Comparison of ENCODE assay signal across 7 mouse cellular contexts in the genomic region with DNA sequence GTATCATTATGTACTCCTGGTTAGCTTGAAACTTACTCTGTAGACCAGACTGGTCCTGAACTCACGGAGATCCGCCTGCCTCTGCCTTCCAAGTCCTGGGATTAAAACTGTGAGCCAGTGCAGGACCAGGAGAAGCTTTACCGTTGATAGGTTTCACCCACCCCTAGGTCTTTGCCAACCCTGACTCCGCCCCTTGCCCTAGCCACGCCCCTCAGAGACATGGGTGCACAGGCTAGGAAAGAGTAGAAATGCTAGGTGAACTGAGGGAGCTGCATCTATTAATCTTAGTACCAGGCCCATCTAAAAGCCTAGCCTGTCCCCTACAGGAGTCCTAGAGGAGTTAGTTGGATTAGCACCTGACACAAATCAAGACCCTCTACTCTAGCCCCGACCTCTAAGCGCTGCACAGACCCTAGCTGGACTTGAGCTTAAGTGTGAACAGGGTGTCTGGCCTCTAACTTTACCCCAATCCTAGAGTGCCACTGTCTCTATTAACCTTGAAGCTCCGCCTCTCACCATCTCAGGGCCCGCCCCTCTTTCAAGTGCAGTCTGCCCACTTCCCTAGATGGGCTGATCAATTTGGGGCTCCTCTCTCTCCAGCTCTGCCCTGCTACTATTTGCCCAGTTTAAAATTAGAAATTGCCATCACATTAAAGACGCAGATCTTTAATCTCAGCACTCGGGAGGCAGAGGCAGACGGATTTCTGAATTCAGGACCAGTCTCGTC. TPM values are rescaled to one million over a fixed set of nuclear protein-coding genes. Genes with fewer than 3 reads are reported as not detected.
DNase-seq lines count a peak whose midpoint lies in the region; ATAC-seq and TF ChIP-seq lines count a peak whose summit lies in the region.

No protein-coding gene starts in this region.

- 74% methylated on average over 13 of the region's 13 CpGs for WGBS in kidney, postnatal 0 days
- 70% methylated on average over 13 of the region's 13 CpGs for WGBS in embryonic facial prominence, embryonic 15.5 days

- H3K9me3 ChIP-seq in kidney, postnatal 0 days (replicated peaks; ENCODE audit: low read length), result no peaks in the 10 kb centered on the region
- H3K9me3 ChIP-seq in embryonic facial prominence, embryonic 15.5 days (replicated peaks), result no peaks in the 10 kb centered on the region

- peaks cover 18% of the 10 kb centered on the region for H3K36me3 ChIP-seq in kidney, postnatal 0 days (ENCODE audit: insufficient read depth, low read length)
- peaks cover 36% of the 10 kb centered on the region for H3K36me3 ChIP-seq in embryonic facial prominence, embryonic 15.5 days

- H3K27ac ChIP-seq in kidney, postnatal 0 days, result peak overlapping the region; percentile 84; the same call in 1 of the 2 replicates
- H3K27ac ChIP-seq in embryonic facial prominence, embryonic 15.5 days (replicated peaks), result peak overlapping the region; percentile 93

- ATAC-seq in kidney, postnatal 0 days (replicated peaks; ENCODE audit: low FRiP score, low read depth), result no peak
- ATAC-seq in embryonic facial prominence, embryonic 15.5 days (ENCODE audit: insufficient number of reproducible peaks, low FRiP score, low TSS enrichment, low read depth), result no peak
- ATAC-seq in megakaryocyte, adult 5-6 weeks (ENCODE audit: poor library complexity, severe bottlenecking), result peak; percentile 59
- ATAC-seq in cerebellum, adult (ENCODE audit: insufficient number of reproducible peaks, low FRiP score, low TSS enrichment), result no peak

- no peak for TF ChIP-seq CTCF in kidney, postnatal 0 days (IDR thresholded peaks at IDR 0.05; ENCODE audit: low read depth)

- H3K4me3 ChIP-seq in kidney, postnatal 0 days (replicated peaks; ENCODE audit: low read depth, low read length), result peak overlapping the region; percentile 51
- H3K4me3 ChIP-seq in embryonic facial prominence, embryonic 15.5 days (replicated peaks), result peak overlapping the region; percentile 58

- H3K27me3 ChIP-seq in kidney, postnatal 0 days (ENCODE audit: insufficient read depth, low read length), result no peaks in the 10 kb centered on the region
- H3K27me3 ChIP-seq in embryonic facial prominence, embryonic 15.5 days, result no peaks in the 10 kb centered on the region

- peak overlapping the region; percentile 71 for H3K4me2 ChIP-seq in kidney, postnatal 0 days (ENCODE audit: low read length)
- H3K4me2 ChIP-seq in embryonic facial prominence, embryonic 15.5 days (replicated peaks), result peak overlapping the region; percentile 61

- H3K4me1 ChIP-seq in kidney, postnatal 0 days (replicated peaks; ENCODE audit: insufficient read depth, low read length), result 0 out of 2 replicates have a peak, but pooled peaks cover 9% of the 10 kb centered on the region
- peaks cover 23% of the 10 kb centered on the region for H3K4me1 ChIP-seq in embryonic facial prominence, embryonic 15.5 days

- DNase-seq in kidney, postnatal 0 days (ENCODE audit: low spot score), result no peak
- no peak for DNase-seq in kidney, postnatal 14 days
- DNase-seq in MEL-GATA-1-ER (ENCODE audit: extremely low read depth, low read depth), result peak; percentile 44
- DNase-seq in urinary bladder, adult 2 months (ENCODE audit: low spot score), result no peak

- H3K9ac ChIP-seq in kidney, postnatal 0 days (ENCODE audit: low read depth, low read length), result no peak overlapping the region; the same call in 1 of the 2 replicates
- H3K9ac ChIP-seq in embryonic facial prominence, embryonic 15.5 days, result peak overlapping the region; percentile 69; the same call in 1 of the 2 replicates

RNA-seq across cellular contexts. Expression of a gene that starts 1.6 kb away (rescaled TPM):
- polyA plus RNA-seq in kidney, postnatal 0 days (2015; fragmentation: Nextera tagmentation; extraction: Ambion mirVana), result 215 and 228 TPM in 2 replicates
- 520 and 531 TPM in 2 replicates for polyA plus RNA-seq in embryonic facial prominence, embryonic 15.5 days (2015; fragmentation: Nextera tagmentation; extraction: Ambion mirVana)
- total RNA-seq in megakaryocyte, adult 5-6 weeks (2015), result 4.5 and 5.8 TPM in 2 replicates
- 7.8 and 18.1 TPM in 2 replicates for total RNA-seq in megakaryocyte, adult 5-6 weeks (2017)
- 277 and 317 TPM in 2 replicates for polyA plus RNA-seq in urinary bladder, adult 2 months (2012; rRNA removed)

RNA-seq across cellular contexts. Expression of a gene that starts 13.2 kb away (rescaled TPM):
- polyA plus RNA-seq in kidney, postnatal 0 days (2015; fragmentation: Nextera tagmentation; extraction: Ambion mirVana), result 134 and 145 TPM in 2 replicates
- polyA plus RNA-seq in embryonic facial prominence, embryonic 15.5 days (2015; fragmentation: Nextera tagmentation; extraction: Ambion mirVana), result 126 and 135 TPM in 2 replicates
- total RNA-seq in megakaryocyte, adult 5-6 weeks (2015), result 22.0 and 22.5 TPM in 2 replicates
- total RNA-seq in megakaryocyte, adult 5-6 weeks (2017), result 64.1 and 69.0 TPM in 2 replicates
- polyA plus RNA-seq in urinary bladder, adult 2 months (2012; rRNA removed), result 144 and 157 TPM in 2 replicates

RNA-seq across cellular contexts. Expression of a gene that starts 27.9 kb away (rescaled TPM):
- 44.3 and 45.1 TPM in 2 replicates for polyA plus RNA-seq in kidney, postnatal 0 days (2015; fragmentation: Nextera tagmentation; extraction: Ambion mirVana)
- polyA plus RNA-seq in embryonic facial prominence, embryonic 15.5 days (2015; fragmentation: Nextera tagmentation; extraction: Ambion mirVana), result 26.0 and 26.9 TPM in 2 replicates
- 6.6 and 8.9 TPM in 2 replicates for total RNA-seq in megakaryocyte, adult 5-6 weeks (2015)
- total RNA-seq in megakaryocyte, adult 5-6 weeks (2017), result 5.4 TPM in 2 replicates
- polyA plus RNA-seq in urinary bladder, adult 2 months (2012; rRNA removed), result 37.6 and 46.5 TPM in 2 replicates

RNA-seq across cellular contexts. Expression of a gene that starts 28.2 kb away (rescaled TPM):
- polyA plus RNA-seq in kidney, postnatal 0 days (2015; fragmentation: Nextera tagmentation; extraction: Ambion mirVana), result 65.0 and 65.3 TPM in 2 replicates
- 68.5 and 73.6 TPM in 2 replicates for polyA plus RNA-seq in embryonic facial prominence, embryonic 15.5 days (2015; fragmentation: Nextera tagmentation; extraction: Ambion mirVana)
- total RNA-seq in megakaryocyte, adult 5-6 weeks (2015), result 41.4 and 46.3 TPM in 2 replicates
- total RNA-seq in megakaryocyte, adult 5-6 weeks (2017), result 54.2 and 56.8 TPM in 2 replicates
- polyA plus RNA-seq in urinary bladder, adult 2 months (2012; rRNA removed), result 59.9 and 69.6 TPM in 2 replicates

RNA-seq across cellular contexts. Expression of a gene that starts 33.8 kb away (rescaled TPM):
- 1,486 and 1,553 TPM in 2 replicates for polyA plus RNA-seq in kidney, postnatal 0 days (2015; fragmentation: Nextera tagmentation; extraction: Ambion mirVana)
- 1,509 and 1,523 TPM in 2 replicates for polyA plus RNA-seq in embryonic facial prominence, embryonic 15.5 days (2015; fragmentation: Nextera tagmentation; extraction: Ambion mirVana)
- 2,516 and 2,663 TPM in 2 replicates for total RNA-seq in megakaryocyte, adult 5-6 weeks (2015)
- total RNA-seq in megakaryocyte, adult 5-6 weeks (2017), result 1,201 and 1,233 TPM in 2 replicates
- polyA plus RNA-seq in urinary bladder, adult 2 months (2012; rRNA removed), result 903 and 1,312 TPM in 2 replicates
